Mouse (Mus musculus) heart, embryonic 11.5 days (tissue): ENCODE results near the gene Col6a6. TPM values are rescaled to one million over a fixed set of nuclear protein-coding genes. Genes with fewer than 3 reads are reported as not detected.

Source experiments
- ATAC-seq: fragments of 200-750 bp; cut with Nextera tagmentation; replicated peaks from 2 replicates; pipeline ENCODE4 v1.8.0; 2017; ENCODE audit warnings: moderate library complexity; ENCODE audit not compliant: insufficient number of reproducible peaks, low FRiP score, low TSS enrichment
- H3K27ac ChIP-seq: fragments of 300-500 bp; sonication (generic); 2 replicates; pipeline ENCODE4 v1.5.1; 2014; ENCODE audit warnings: mild to moderate bottlenecking, low read depth, low read length
- H3K27me3 ChIP-seq: fragments of 300-500 bp; sonication (generic); 2 replicates; pipeline ENCODE4 v1.6.1; 2014; ENCODE audit warnings: mild to moderate bottlenecking, low read length, mixed read lengths; ENCODE audit not compliant: control insufficient read depth, insufficient read depth
- H3K36me3 ChIP-seq: fragments of 300-500 bp; sonication (generic); 2 replicates; pipeline ENCODE4 v1.6.1; 2014; ENCODE audit warnings: mild to moderate bottlenecking, low read length, moderate library complexity, mixed read lengths; ENCODE audit not compliant: control insufficient read depth, insufficient read depth
- H3K4me1 ChIP-seq: fragments of 300-500 bp; sonication (generic); 2 replicates; pipeline ENCODE4 v1.6.1; 2014; ENCODE audit warnings: low read length; ENCODE audit not compliant: control insufficient read depth, insufficient read depth
- H3K4me2 ChIP-seq: fragments of 300-500 bp; sonication (generic); 2 replicates; pipeline ENCODE4 v1.6.1; 2014; ENCODE audit warnings: mild to moderate bottlenecking, moderate library complexity
- H3K4me3 ChIP-seq: fragments of 300-500 bp; sonication (generic); 2 replicates; pipeline ENCODE4 v1.5.1; 2014; ENCODE audit warnings: low read depth, low read length
- H3K9ac ChIP-seq: fragments of 300-500 bp; sonication (generic); 2 replicates; pipeline ENCODE4 v1.6.1; 2014; ENCODE audit warnings: mild to moderate bottlenecking, low read depth, low read length, moderate library complexity
- H3K9me3 ChIP-seq: fragments of 300-500 bp; sonication (generic); replicated peaks from 2 replicates; pipeline ENCODE4 v1.6.1; 2016; ENCODE audit warnings: low read length; ENCODE audit not compliant: control insufficient read depth
- WGBS: fragments of 180-500 bp; shearing (Covaris S2); extraction: QIAGEN DNeasy Blood & Tissue Kit; methylation state at CpG from one replicate; pipeline ENCODE4 v1.1.7; 2014; ENCODE audit not compliant: insufficient replicate concordance; 5-methylcytosine and 5-hydroxymethylcytosine counted together
- polyA plus RNA-seq: library from polyadenylated mRNA; unstranded; fragments of >200 nt; fragmentation: Nextera tagmentation; extraction: Ambion mirVana; gene quantifications from 2 replicates; pipeline ENCODE4 v1.2.1, GENCODE M21; 2014

Col6a6 gene
- polyA plus RNA-seq, 1 experiment from 2014 or later, result 0.69 TPM

GRCm38 (mm10) chr9:105745861-105746260, 82.1 kb downstream of the Col6a6 start:
- Histone ChIP-seq H3K36me3 (no peaks in the 10 kb centered on the region), H3K4me1 (no peaks in the 10 kb centered on the region), H3K9me3 (0 out of 2 replicates have a peak, but pooled peaks cover 4% of the 10 kb centered on the region), H3K9ac (no peak overlapping the region), H3K27ac (no peak overlapping the region), H3K4me2 (no peak overlapping the region), H3K4me3 (no peak overlapping the region), H3K27me3 (no peaks in the 10 kb centered on the region)
- ATAC-seq, result no peak
- 79% methylated on average over 3 of the region's 3 CpGs for WGBS

- H3K9me3 ChIP-seq, result 0 out of 2 replicates have a peak, but pooled peaks cover 2% of the 10 kb centered on the region
- H3K36me3 ChIP-seq, result no peaks in the 10 kb centered on the region
- H3K4me2 ChIP-seq, result no peak overlapping the region
- WGBS, result 74% methylated on average over 2 of the region's 2 CpGs
- no peak overlapping the region for H3K9ac ChIP-seq
- no peak overlapping the region for H3K27ac ChIP-seq
- no peaks in the 10 kb centered on the region for H3K27me3 ChIP-seq
- no peak overlapping the region for H3K4me3 ChIP-seq
- no peak for ATAC-seq
- no peaks in the 10 kb centered on the region for H3K4me1 ChIP-seq
These were observed 87.5 kb downstream of the Col6a6 start for GRCm38 (mm10) chr9:105740413-105740812.

GRCm38 (mm10) chr9:105739446-105739845, 88.5 kb downstream of the Col6a6 start:
- Histone ChIP-seq H3K27me3 (no peaks in the 10 kb centered on the region), H3K9me3 (no peaks in the 10 kb centered on the region), H3K36me3 (no peaks in the 10 kb centered on the region), H3K4me1 (no peaks in the 10 kb centered on the region), H3K4me3 (no peak overlapping the region), H3K9ac (no peak overlapping the region), H3K4me2 (no peak overlapping the region), H3K27ac (no peak overlapping the region)
- no peak for ATAC-seq
- 86% methylated on average over 9 of the region's 9 CpGs for WGBS

GRCm38 (mm10) chr9:105737448-105737847, 90.5 kb downstream of the Col6a6 start:
- H3K9ac ChIP-seq, result no peak overlapping the region
- H3K27me3 ChIP-seq, result no peaks in the 10 kb centered on the region
- H3K4me2 ChIP-seq, result no peak overlapping the region
- H3K4me3 ChIP-seq, result no peak overlapping the region
- no peaks in the 10 kb centered on the region for H3K4me1 ChIP-seq
- 45% methylated on average over 8 of the region's 8 CpGs for WGBS
- H3K9me3 ChIP-seq, result no peaks in the 10 kb centered on the region
- no peak for ATAC-seq
- no peaks in the 10 kb centered on the region for H3K36me3 ChIP-seq
- no peak overlapping the region for H3K27ac ChIP-seq

GRCm38 (mm10) chr9:105735195-105735594, 92.8 kb downstream of the Col6a6 start:
- WGBS, result 83% methylated on average over 5 of the region's 5 CpGs
- H3K27me3 ChIP-seq, result no peaks in the 10 kb centered on the region

GRCm38 (mm10) chr9:105734651-105735050, 93.3 kb downstream of the Col6a6 start:
- WGBS, result 67% methylated on average over 2 of the region's 2 CpGs
- Histone ChIP-seq H3K4me1 (no peaks in the 10 kb centered on the region), H3K27me3 (no peaks in the 10 kb centered on the region), H3K4me2 (no peak overlapping the region), H3K36me3 (no peaks in the 10 kb centered on the region), H3K4me3 (no peak overlapping the region), H3K9ac (no peak overlapping the region), H3K27ac (no peak overlapping the region), H3K9me3 (no peaks in the 10 kb centered on the region)
- no peak for ATAC-seq

More at GRCm38 (mm10) chr9:105735195-105735594, 92.8 kb downstream of the Col6a6 start:
- no peak overlapping the region for H3K27ac ChIP-seq
- no peak overlapping the region for H3K4me3 ChIP-seq
- no peaks in the 10 kb centered on the region for H3K9me3 ChIP-seq
- no peak overlapping the region for H3K9ac ChIP-seq
- no peaks in the 10 kb centered on the region for H3K4me1 ChIP-seq
- no peak overlapping the region for H3K4me2 ChIP-seq
- no peak for ATAC-seq
- H3K36me3 ChIP-seq, result no peaks in the 10 kb centered on the region

GRCm38 (mm10) chr9:105731976-105732375, 96.0 kb downstream of the Col6a6 start:
- Histone ChIP-seq H3K9ac (no peak overlapping the region), H3K27ac (no peak overlapping the region), H3K4me3 (no peak overlapping the region), H3K36me3 (no peaks in the 10 kb centered on the region), H3K4me2 (no peak overlapping the region), H3K27me3 (no peaks in the 10 kb centered on the region), H3K9me3 (no peaks in the 10 kb centered on the region), H3K4me1 (no peaks in the 10 kb centered on the region)
- no peak for ATAC-seq
- whole genome bisulfite sequencing, result 76% methylated on average over 7 of the region's 7 CpGs

GRCm38 (mm10) chr9:105720430-105720829, 107.5 kb downstream of the Col6a6 start:
- no peak overlapping the region for H3K4me3 ChIP-seq
- H3K36me3 ChIP-seq, result no peaks in the 10 kb centered on the region
- ATAC-seq, result no peak
- 77% methylated on average over 4 of the region's 4 CpGs for WGBS
- H3K4me1 ChIP-seq, result no peaks in the 10 kb centered on the region
- no peaks in the 10 kb centered on the region for H3K27me3 ChIP-seq
- no peak overlapping the region for H3K9ac ChIP-seq
- no peak overlapping the region for H3K27ac ChIP-seq
- H3K9me3 ChIP-seq, result no peaks in the 10 kb centered on the region
- H3K4me2 ChIP-seq, result no peak overlapping the region

- H3K27me3 ChIP-seq, result no peaks in the 10 kb centered on the region
- H3K9me3 ChIP-seq, result no peaks in the 10 kb centered on the region
- H3K4me1 ChIP-seq, result no peaks in the 10 kb centered on the region
- no peak overlapping the region for H3K27ac ChIP-seq
- 45% methylated on average over 5 of the region's 5 CpGs for WGBS
- H3K9ac ChIP-seq, result no peak overlapping the region
- ATAC-seq, result no peak
- H3K4me3 ChIP-seq, result no peak overlapping the region
- no peak overlapping the region for H3K4me2 ChIP-seq
- H3K36me3 ChIP-seq, result no peaks in the 10 kb centered on the region
These were observed 108.0 kb downstream of the Col6a6 start for GRCm38 (mm10) chr9:105719851-105720395.
